Mouse (Mus musculus) cerebellum, postnatal 14 days (tissue): ENCODE measurements around the gene Trim12c.
"Not testable (repeated sequence)": the region's sequence is repeated elsewhere in the genome, so short reads cannot be mapped to it uniquely, and the experiment has no call there.

Source experiments
- DNase-seq, 2 experiments: peaks; one replicate each; pipeline ENCODE4 v3.0.0; 2021; ENCODE audit warnings: mixed read lengths in 2 of 2

The Trim12c gene

GRCm38 (mm10) chr7:104352717-104353599 lies at the start of gene Trim12c:
TSS of gene Trim12c (minus strand) at chr7:104353362.
- DNase-seq: no peak

GRCm38 (mm10) chr7:104401140-104401539 lies 48.0 kb upstream of the Trim12c start:
- no peak for DNase-seq

GRCm38 (mm10) chr7:104400698-104401097 lies 47.5 kb upstream of the Trim12c start, which contains the start of gene Trim30c:
TSS of gene Trim30c (minus strand) at chr7:104400837.
- DNase-seq: no peak

GRCm38 (mm10) chr7:104398492-104398891 lies 45.3 kb upstream of the Trim12c start:
- no peak for DNase-seq

GRCm38 (mm10) chr7:104369736-104370414 lies 16.7 kb upstream of the Trim12c start, which contains the start of gene Trim30b:
TSS of gene Trim30b (minus strand) at chr7:104369884.
- DNase-seq: no peak

- DNase-seq: no peak
Measured at GRCm38 (mm10) chr7:104366339-104366738, 13.2 kb upstream of the Trim12c start.

GRCm38 (mm10) chr7:104353600-104353967 lies 422 bp upstream of the Trim12c start:
- DNase-seq: no peak

- DNase-seq: not testable (repeated sequence)
Measured at GRCm38 (mm10) chr7:104348043-104348442, 5.1 kb downstream of the Trim12c start.

GRCm38 (mm10) chr7:104340744-104341143 lies 12.4 kb downstream of the Trim12c start:
- not testable (repeated sequence) for DNase-seq

GRCm38 (mm10) chr7:104335547-104335946 lies 17.6 kb downstream of the Trim12c start:
- not testable (repeated sequence) for DNase-seq

- not testable (repeated sequence) for DNase-seq
Measured at GRCm38 (mm10) chr7:104329171-104329570, 24.0 kb downstream of the Trim12c start, which contains the start of gene Trim34b. TSS of gene Trim34b (plus strand) at chr7:104329471.

GRCm38 (mm10) chr7:104322028-104322427 lies 31.1 kb downstream of the Trim12c start:
- no peak for DNase-seq

GRCm38 (mm10) chr7:104315369-104316080 lies 37.6 kb downstream of the Trim12c start, which contains the start of gene Trim12a:
TSS of gene Trim12a (minus strand) at chr7:104315466.
- DNase-seq: not testable (repeated sequence)

GRCm38 (mm10) chr7:104314796-104315353 lies 38.3 kb downstream of the Trim12c start:
- DNase-seq: no peak

- DNase-seq: no peak
Measured at GRCm38 (mm10) chr7:104291638-104292400, 61.3 kb downstream of the Trim12c start.

- no peak for DNase-seq
Measured at GRCm38 (mm10) chr7:104290641-104291040, 62.5 kb downstream of the Trim12c start.
